Mouse (Mus musculus): ENCODE results near the gene Ryr3.

The Ryr3 gene

DNA sequence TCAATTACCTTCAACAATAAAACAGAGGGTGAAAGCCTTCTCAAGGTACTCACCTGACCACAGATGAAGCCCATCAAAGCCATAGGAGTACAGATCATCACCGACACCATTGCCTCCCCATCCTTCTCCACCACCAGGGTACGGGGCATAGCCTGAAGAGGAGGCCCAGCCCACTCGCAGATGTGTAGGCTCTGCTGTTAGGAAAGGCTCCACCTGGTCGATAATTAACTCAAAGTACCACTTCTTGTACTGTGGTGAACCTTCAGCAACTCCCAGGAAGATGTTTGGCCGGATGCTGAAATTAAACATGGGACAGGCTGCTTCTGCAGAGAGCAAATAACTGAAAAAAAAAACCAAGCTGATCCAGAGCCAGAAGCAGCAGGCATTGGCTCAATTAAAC, 316.1 kb downstream of the Ryr3 start:
- no peak for DNase-seq

DNA sequence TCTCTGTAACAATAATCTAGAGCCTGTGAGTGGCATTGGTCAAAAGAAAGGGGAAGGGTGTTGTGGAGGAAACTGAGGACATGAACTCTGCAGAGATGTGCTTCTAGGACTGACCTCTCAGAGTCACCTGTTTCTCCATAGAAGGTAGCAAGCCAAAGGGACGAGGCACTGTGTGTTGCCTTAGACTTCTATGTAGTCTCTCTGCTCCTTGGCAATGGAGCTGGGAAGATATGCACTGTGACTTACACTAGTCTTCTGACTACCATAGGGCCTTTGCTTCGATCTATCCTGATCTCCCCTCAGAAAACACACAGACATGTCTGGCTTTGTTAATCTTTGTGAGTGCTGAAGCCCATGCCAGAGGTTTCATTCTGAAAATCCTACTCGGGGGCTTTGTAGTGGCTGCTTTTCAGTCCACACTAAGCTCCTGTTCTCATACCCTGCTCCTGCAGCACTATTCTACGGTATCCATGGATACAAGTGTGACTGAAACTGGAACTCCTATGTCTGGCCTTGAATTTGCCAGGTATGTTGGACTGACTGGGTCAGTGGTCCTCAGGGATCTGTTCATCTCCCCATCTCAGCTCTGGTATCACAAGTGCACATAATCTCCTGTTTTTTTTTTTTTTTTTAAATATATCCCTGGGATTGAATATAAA, 332.3 kb downstream of the Ryr3 start:
- no peak for DNase-seq

DNA sequence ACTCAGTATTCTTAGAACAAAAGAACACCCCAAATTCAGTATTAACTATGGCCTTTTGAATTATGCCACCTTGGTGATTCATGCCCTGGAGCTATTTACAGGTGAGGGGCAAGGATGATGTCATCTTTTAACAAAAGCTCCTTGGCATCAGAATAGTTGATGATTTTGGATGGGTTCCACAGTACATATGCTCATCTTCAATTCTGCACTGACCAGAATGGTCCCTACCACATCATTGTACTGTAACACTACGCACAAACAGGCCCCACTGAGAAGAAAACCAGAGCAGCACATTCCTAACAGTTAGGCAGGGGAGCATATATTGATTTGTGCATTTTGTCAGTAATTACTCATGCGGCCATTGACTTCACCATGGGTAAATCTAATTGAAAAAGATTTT, 335.1 kb downstream of the Ryr3 start:
- no peak for DNase-seq

DNA sequence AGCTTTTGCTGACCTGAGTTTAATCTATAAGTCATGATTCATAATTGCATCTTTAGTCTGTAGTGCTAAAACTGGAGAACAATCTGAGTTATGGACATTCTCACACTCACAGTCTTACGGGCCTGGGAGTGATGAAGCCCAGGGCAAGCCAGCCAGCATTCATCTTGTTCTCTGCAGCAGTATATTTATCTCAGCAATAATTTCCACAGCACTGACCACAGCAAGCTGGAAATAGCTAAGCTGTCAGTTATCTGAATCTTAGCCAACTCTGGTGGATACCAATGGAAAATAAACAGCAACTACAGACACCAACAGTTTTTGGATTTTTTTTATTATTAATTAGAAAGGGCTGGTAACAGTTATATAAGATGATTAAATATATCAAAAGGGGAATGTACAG, 335.5 kb downstream of the Ryr3 start:
- DNase-seq: no peak

DNA sequence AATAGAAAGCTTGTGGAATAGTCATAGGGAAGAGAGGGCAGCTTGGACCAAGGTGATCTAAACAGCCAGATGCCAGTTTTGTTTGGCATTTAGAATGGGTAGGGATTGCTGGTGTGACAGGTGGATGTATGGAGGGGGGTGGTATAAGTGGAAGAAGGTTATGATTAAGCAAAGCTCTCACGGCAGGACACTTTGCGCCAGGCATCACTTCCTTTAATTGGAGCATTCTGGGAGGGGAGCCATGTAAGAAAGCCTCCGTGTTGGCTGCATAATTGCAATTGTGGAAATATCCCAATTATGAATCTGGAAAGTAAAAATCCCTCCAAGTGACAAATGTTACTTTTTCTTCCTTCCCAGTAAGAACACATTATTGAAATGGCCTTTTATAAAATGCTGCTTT, 339.5 kb downstream of the Ryr3 start:
- no peak for DNase-seq

DNA sequence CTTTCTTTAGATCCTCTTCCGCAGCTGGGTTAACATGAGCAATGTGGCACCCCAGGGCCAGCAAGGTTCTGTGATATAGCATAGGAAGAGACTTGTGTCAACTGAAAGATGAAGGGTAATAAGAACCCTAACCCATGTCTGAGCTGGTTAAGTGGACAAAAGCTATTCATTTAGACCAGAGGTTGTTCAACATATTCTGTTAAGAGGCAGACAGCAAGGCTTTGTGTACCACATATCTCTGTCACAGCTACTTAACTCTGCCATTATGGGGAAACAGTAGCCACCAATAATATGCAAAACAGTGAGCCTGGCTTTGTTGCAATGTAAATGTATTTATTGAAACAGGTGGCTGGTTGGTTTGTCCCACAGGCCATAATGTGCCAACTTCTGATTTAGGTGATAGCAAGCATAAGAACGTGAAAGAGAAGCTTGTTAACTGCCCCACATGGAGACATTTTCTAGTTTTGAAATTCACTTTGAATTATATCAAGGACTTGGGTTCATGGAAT, 350.8 kb downstream of the Ryr3 start:
- no peak for DNase-seq

DNA sequence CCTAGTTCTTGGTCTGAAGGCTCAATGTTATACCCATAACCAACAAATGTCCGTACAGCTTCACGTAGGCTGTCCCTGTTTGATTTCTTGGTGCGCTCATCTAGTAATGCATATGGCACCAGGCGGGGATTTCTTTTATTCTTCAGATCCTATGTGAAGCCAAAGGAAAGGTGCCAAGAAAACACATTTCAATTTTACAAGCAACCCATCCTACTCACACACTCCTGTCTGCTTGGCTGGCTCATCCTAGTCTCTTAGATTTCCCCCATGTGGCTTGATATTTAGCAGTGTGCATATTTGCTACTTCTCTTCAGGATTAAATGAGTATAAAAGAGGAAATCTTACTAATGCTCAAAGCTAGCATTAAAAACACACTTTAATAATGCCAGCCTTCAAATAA, 355.1 kb downstream of the Ryr3 start:
- DNase-seq: no peak

DNA sequence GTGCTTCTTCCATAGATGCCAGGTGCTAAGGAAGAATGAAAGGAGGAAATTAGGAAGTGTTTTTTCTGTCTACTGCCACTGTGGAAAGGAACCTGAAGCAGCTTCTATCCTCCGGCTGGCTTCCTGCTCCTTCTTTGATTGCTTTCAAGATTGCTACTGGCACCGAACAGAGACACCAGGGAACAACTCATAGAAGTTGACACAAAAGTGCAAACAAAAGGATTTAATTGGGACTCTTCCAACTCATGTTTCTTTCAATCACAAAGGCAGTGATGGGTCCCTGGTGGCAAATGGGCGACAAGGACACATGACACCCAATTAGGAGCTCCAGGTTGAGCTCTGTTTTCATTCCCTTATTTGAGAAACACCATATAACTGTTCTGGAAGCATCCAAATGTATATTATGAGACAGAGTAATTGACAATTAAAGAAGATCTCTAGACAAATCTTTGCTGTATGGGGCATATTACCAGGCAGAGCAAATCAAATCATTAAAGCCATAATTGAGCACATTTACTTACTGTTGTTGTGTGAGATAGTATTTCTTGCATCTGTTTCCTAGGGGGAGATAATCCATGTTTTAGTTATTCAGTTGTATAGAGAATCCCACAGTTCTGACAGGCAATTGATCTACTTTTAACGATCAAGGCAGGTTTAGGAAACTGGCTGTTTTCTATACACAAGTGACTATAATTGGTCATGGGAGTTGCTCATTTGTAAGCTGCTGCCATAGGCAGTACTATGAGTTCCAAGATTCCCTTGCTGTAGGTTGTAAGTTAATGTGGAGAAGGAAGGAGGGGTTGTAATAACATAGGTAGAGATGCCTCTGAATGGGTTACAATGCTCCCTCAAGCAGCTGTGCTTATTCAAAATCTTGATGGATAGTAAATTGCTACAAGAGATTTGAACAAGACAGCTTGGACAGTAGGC, 371.0 kb downstream of the Ryr3 start:
- DNase-seq: no peak

DNA sequence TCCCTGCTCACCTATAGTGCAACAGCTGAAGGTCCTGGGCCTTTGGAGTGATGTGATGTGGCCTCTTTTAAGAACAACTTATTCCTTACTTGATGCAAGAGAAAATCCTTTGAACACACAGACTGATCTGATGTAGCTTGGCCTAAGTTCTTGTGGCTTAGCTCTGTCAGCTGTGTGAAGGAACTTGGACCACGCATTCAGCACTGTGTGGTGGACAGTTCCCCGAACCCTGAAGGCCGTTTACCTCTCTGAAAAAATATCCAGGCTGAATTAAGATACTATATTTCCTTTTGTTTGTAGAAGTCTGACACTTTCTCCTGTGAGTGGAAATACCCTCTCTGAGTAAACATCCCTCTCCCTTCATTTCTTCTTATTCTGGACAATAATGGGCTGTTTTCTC, 374.0 kb downstream of the Ryr3 start:
- DNase-seq: no peak

DNA sequence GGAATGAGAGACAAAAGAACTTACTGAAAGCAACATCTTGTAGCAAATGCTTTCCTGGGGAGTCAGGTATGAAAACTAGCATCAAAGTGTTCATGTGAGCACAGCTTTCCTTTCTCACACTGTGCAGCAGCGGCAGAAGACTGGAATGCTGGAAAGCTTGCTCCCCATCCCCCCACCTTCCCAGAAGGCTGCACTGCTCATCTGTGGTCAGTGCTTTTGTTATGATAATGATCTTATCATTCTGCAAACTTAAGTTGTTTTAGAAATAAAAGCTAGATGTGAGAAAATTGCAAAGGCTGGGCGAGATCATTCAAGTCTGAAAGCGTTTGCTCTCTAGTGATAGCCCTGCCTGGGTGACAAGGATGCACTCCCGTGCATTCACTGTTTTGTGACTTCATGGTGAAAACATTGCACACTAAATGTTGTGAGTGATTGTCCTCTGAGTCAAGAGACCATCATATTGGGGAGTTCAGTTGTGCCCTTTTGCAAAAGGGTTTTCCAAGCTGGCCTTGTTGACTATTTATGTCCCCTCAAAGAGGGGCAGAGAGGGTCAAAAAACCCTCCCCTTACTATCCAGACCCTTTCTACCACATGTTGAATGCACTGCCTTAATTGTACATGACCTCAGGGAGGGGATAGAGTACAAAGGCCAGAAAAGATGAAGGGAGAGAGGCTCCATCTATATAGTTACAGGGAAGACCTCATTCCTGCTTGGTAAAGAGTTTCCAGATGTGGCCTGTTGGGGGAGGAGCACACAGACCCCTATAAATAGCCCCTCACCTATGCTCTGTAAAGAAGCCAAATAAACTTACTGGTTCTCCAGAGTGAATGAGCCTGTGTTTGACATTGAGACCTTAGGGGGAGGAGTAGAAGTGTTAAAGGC, 385.2 kb downstream of the Ryr3 start:
- DNase-seq: no peak

DNA sequence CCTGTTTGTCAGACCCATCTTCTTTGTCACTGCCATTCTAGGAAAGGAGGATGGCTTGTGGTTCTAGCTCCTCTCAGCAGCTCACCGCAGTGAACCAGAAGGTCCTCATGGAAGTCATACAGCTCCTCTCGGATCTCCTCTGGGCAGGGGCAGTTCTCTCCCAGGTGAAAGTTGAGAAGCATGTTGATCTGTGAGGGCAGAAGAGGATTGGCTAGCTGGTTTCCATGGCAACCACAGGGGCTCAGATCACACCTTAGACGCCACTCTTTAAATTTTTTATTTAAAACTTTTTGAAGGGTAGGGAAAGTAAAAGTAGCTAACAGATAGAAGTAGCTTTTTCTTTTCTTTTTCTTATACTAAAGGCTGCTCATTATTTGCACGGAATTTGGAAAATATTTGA, 390.3 kb downstream of the Ryr3 start:
- no peak for DNase-seq

DNA sequence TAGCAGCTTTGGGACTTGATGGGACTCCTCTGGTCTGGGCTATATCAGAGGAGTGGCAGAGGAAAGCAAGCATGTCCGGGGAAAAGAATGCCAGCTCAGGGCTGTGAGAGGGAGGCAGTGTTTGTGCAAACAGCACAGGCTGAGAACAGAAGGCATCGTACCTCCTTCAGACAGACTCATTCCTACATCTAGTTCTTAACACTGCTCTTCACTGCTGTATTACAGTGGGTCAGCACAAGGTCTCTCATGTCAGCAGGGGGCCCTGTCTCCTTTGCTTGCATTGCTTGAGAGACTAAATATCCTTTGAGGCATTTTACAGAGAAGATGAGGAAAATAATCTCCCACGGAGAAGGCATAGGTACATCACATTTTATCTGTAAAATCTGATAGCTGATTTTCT, 394.2 kb downstream of the Ryr3 start:
- DNase-seq: no peak

DNA sequence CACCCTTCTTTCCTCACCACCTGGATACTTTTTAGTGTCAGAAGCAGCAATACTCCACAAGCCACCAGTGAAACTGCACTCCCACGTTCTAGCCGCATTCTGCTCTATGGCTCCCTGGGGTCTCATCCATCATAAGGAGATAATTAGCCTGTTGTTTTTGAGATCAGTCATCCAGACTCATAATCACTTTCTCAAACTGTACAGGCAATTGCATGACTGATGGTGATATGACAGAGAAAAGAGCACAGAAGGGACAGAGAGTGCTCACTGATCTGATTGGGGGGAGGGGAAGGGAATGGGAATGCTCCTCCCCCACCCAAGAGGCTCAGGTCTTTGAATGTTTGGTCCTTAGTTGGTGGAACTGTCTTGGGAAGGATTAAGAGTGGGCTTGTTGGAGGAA, 397.8 kb downstream of the Ryr3 start:
- DNase-seq: no peak

DNA sequence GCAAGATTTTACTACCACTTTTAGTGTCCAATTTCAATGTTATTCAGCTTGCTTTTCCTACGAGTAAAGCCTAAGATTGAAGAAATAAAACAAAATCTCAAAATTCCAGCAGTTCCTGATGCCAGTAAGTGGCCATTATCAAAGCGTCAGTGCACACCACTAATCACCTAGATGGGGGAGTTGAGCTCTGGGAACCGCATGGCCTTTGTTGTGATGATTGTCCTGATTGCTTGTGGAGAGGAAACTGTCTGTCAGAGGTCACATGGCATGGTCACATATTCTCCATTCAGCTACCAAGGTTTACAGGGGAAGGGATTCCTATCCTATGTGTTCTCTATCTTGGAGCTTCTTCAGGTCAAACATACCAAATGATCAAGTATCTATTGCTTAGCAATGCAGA, 399.9 kb downstream of the Ryr3 start:
- no peak for DNase-seq

DNA sequence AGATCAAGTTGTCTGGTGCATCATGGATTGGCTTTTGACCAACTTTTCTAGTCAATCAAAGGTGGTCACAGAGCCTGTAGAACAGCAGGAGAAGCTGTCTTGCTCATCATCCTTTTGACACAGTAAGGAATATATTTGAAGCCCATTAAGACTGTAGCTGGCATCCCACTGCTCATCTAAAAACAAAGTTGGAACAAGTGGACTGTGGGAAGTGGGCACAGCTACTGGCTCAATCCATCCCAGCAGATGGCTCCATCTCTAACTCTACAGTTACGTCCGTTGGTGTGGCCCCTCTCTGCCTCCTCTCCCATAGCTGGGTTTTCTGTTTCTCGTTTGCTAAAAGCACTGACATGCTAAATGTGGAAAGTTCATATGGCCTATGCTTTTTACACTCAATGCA, 400.9 kb downstream of the Ryr3 start:
- no peak for DNase-seq

DNA sequence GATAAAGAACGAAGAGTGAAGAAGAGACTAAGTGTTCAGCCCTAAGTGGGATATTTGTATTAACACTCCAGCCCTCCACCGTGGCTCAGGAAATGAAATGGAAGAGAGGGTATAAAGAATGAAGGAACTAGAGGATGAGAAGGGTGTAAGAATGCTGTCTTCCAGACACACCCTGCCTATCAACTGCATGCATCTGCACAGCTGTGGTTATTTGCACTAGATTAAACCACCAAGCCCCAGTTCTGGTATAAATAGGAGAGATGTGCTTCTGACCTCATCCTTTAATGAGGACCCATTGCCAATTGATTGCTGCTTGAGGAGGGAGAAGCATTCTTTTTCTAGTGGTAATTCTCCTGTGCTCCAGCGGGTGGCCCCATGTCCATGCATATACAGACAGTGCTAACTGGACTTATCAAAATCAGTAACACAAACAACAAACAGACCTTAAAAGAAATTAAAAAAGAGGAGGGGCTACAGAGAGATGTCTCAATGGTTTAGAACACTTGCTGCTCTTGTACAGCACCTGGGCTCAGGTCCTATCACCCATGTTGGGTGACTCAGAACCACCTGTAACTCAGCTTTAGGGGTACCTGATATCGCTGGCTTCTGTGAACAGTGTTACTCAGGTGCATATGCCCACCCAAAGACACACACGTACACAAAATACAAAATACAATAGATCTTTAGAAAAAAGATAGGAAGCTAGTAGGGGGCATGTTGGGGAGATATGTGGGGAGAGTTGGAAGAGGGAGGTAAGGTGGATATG, 404.1 kb downstream of the Ryr3 start:
- no peak for DNase-seq

DNA sequence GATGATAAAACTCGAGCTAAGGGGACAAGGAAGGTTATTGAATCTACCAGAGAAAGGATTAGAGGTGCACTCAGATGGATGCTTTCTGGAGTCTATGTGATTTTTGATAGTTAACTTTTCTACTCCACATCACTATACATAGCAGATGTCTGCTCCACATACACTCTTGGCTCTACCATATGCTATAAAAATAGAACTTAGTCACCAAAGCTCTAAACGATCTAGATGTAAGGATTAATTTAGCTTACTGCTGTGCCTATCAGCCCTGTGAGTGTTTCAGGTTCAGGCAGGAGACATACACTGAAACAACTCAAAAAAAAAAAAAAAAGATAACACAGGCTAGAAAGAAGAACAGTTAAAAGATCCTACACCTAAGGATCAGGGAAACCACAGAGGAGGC, 410.9 kb downstream of the Ryr3 start:
- DNase-seq: no peak

DNA sequence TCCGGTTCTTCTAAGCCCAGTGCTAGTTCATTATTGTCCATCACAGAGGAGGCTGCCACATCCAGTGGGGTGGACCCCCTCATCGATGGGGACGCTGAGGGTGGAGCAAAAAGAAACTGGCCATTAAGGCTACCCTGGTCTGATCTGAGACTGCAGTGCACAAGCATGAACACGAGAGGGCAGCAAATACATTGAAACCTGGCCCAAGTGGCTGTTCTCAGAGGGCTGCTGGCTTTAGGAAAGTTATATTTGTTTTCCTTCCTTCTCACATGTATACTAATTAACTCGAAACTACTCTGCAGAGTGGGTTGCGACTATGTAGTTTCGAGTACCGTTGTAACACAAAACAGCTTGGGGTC, 416.9 kb downstream of the Ryr3 start:
- DNase-seq: peak; percentile 18 to 68

DNA sequence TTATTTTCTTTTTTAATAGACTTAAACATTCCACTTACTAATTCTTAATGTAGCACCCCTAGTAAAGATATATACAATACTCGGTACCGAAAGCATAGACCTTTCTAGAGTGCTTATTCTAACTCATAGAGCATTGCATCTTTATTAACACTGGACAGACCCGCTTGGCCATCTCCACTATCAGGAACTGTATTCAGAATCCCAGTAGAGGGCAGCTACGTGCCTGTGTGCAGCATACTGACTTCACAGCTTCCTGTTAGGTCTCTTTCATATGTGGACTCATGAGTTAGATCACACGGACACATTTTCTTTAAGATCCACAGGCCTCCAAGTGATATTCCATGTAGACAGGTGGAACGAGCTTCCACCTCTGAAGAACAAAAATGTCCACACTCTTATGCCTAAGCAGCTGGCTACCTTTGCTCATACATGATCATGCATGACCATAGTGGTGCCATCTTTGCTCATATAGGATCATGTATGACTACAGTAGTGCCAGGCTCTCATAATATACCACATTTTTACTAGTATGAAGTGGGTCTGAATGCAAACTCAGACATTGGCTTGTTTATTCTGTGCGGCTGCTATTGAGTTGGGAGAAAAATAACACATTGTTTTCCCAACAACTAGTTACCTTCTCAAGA, 417.4 kb downstream of the Ryr3 start:
- DNase-seq: no peak

DNA sequence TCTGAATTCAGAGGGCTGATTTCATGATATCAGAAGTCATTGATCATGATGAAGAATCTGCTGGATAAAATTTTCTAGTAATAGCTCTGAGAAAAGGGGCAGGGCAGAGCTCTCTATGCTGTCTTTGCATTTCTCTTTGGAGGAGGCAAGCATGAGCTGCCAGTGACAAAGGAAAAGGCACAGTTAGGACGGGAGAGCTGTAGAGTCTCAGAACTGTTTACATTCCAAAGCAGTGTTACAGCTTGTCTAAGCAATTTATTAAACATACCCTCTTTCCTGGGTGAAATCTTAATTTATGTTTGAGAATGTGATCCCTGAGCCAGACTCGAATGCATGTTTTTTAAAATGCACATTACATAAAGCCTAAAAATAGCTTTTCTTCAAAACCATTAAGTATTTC, 435.3 kb downstream of the Ryr3 start:
- DNase-seq: no peak

DNA sequence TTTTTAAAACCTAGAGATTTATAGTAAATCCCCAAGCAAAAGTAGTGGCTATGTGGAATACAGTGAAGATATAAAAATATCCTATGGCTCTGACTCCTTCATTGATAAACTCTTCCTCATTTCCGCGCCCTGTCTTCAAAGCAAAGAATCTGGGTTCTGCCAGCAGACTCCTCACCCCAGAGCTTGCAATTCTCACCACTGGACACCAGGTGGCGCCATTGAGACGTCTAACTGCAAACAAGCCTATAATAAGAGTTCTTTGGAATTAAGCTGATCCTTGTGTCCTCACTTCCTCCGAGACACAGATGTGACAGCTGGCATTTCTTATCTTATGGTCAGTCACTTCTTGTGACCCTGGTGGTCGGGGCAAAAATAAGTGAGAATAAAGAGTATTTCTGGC, 442.1 kb downstream of the Ryr3 start:
- DNase-seq: peak; percentile 28 to 71

DNA sequence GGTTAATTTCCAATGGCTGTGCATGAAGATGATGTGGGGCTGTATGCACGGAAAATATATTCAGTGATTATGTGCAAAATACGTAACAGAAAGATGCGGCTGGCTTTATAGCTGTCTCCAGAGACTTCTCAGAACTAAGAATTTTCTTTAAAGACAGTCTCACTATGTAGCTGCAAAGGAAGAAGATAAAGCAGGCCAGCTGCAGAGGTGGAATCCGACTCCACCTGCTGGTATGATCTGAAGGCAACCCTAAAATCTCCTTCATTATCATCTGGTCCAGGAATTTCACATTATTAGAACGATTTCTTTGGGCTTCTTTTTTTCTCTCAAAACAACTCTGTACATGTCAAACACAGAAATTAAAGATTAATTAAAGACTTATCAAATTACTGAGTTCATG, 449.2 kb downstream of the Ryr3 start:
- DNase-seq: no peak
